Mouse (Mus musculus) cerebellum, adult 11 months (tissue): ENCODE measurements around the gene Treh.
"Not testable (repeated sequence)": the region's sequence is repeated elsewhere in the genome, so short reads cannot be mapped to it uniquely, and the experiment has no call there.

Experiments used
- DNase-seq: peaks from one replicate; pipeline ENCODE4 v3.0.0; 2022

The Treh gene

GRCm38 (mm10) chr9:44673005-44673404 is at the start of gene Treh:
Gene Treh, plus strand, starts transcription at chr9:44673233.
- no peak for DNase-seq

GRCm38 (mm10) chr9:44624390-44624789 is 48.6 kb upstream of the Treh start:
- DNase-seq: no peak

GRCm38 (mm10) chr9:44626268-44626667 is 46.8 kb upstream of the Treh start:
- no peak for DNase-seq

- DNase-seq: no peak
Measured at GRCm38 (mm10) chr9:44637551-44638169, 35.4 kb upstream of the Treh start.

GRCm38 (mm10) chr9:44638726-44639125 is 34.3 kb upstream of the Treh start:
- peak; percentile 24 for DNase-seq

- DNase-seq: not testable (repeated sequence)
Measured at GRCm38 (mm10) chr9:44640028-44640427, 33.0 kb upstream of the Treh start.

- DNase-seq: no peak
Measured at GRCm38 (mm10) chr9:44640646-44641357, 32.2 kb upstream of the Treh start.

- DNase-seq: no peak
Measured at GRCm38 (mm10) chr9:44641616-44642015, 31.4 kb upstream of the Treh start.

- no peak for DNase-seq
Measured at GRCm38 (mm10) chr9:44643103-44643502, 29.9 kb upstream of the Treh start.

GRCm38 (mm10) chr9:44644186-44644585 is 28.8 kb upstream of the Treh start:
- DNase-seq: no peak

- DNase-seq: peak; percentile 26
Measured at GRCm38 (mm10) chr9:44645481-44645880, 27.6 kb upstream of the Treh start.

- no peak for DNase-seq
Measured at GRCm38 (mm10) chr9:44645924-44646323, 27.1 kb upstream of the Treh start.

- no peak for DNase-seq
Measured at GRCm38 (mm10) chr9:44646366-44646765, 26.7 kb upstream of the Treh start.

GRCm38 (mm10) chr9:44647026-44647425 is 26.0 kb upstream of the Treh start:
- DNase-seq: no peak

- no peak for DNase-seq
Measured at GRCm38 (mm10) chr9:44647656-44648055, 25.4 kb upstream of the Treh start.

GRCm38 (mm10) chr9:44648881-44649281 is 24.2 kb upstream of the Treh start:
- DNase-seq: no peak

- peak; percentile 58 for DNase-seq
Measured at GRCm38 (mm10) chr9:44652027-44652426, 21.0 kb upstream of the Treh start.

- no peak for DNase-seq
Measured at GRCm38 (mm10) chr9:44653896-44654295, 19.1 kb upstream of the Treh start.

- peak; percentile 51 for DNase-seq
Measured at GRCm38 (mm10) chr9:44655098-44656066, 17.7 kb upstream of the Treh start.

- DNase-seq: no peak
Measured at GRCm38 (mm10) chr9:44663706-44664105, 9.3 kb upstream of the Treh start.

- no peak for DNase-seq
Measured at GRCm38 (mm10) chr9:44671416-44671815, 1.6 kb upstream of the Treh start.

- no peak for DNase-seq
Measured at GRCm38 (mm10) chr9:44672291-44672865, 655 bp upstream of the Treh start.

- DNase-seq: no peak
Measured at GRCm38 (mm10) chr9:44678288-44678871, 5.3 kb downstream of the Treh start.
